Mouse (Mus musculus): ENCODE measurements around the gene Map4k3. TPM values are rescaled to one million over a fixed set of nuclear protein-coding genes. Genes with fewer than 3 reads are reported as not detected.
"Not testable (repeated sequence)": the region's sequence is repeated elsewhere in the genome, so short reads cannot be mapped to it uniquely, and the experiment has no call there.

The Map4k3 gene
- polyA plus RNA-seq, 1 experiment from 2014 or later = 28.8 TPM

- H3K36me3 ChIP-seq = peaks cover 8% of the 10 kb centered on the region; the same call in 1 of the 2 replicates
- no peak overlapping the region for H3K27ac ChIP-seq (replicated peaks)
- H3K4me2 ChIP-seq = no peak overlapping the region
- no peak for ATAC-seq (ENCODE audit: low read depth)
- H3K9me3 ChIP-seq = no peaks in the 10 kb centered on the region
- no peak overlapping the region for H3K4me3 ChIP-seq
- H3K27me3 ChIP-seq = no peaks in the 10 kb centered on the region
- H3K4me1 ChIP-seq (replicated peaks) = peaks cover 12% of the 10 kb centered on the region
- WGBS = 80% methylated on average over 14 of the region's 14 CpGs
- no peak overlapping the region for H3K9ac ChIP-seq
These were observed 169.7 kb downstream of the Map4k3 start for GRCm38 (mm10) chr17:80558583-80558982.

GRCm38 (mm10) chr17:80557461-80557860, 170.8 kb downstream of the Map4k3 start:
- Histone ChIP-seq H3K9ac (no peak overlapping the region), H3K4me1 (replicated peaks) (peaks cover 12% of the 10 kb centered on the region), H3K27ac (replicated peaks) (no peak overlapping the region), H3K27me3 (no peaks in the 10 kb centered on the region), H3K36me3 (peaks cover 8% of the 10 kb centered on the region; the same call in 1 of the 2 replicates), H3K4me2 (no peak overlapping the region), H3K9me3 (no peaks in the 10 kb centered on the region), H3K4me3 (no peak overlapping the region)
- 98% methylated on average over 5 of the region's 5 CpGs for WGBS
- ATAC-seq (ENCODE audit: low read depth) = no peak

- Histone ChIP-seq H3K9me3 (no peaks in the 10 kb centered on the region), H3K9ac (peak overlapping the region; percentile 77), H3K36me3 (peaks cover 8% of the 10 kb centered on the region; the same call in 1 of the 2 replicates), H3K4me3 (peak overlapping the region; percentile 57), H3K4me2 (peak overlapping the region; percentile 59), H3K27ac (replicated peaks) (peak overlapping the region; percentile 89), H3K4me1 (replicated peaks) (peaks cover 12% of the 10 kb centered on the region), H3K27me3 (no peaks in the 10 kb centered on the region)
- WGBS = 4% methylated on average over 35 of the region's 35 CpGs
- peak; percentile 94 for ATAC-seq (ENCODE audit: low read depth)
These were observed 174.7 kb downstream of the Map4k3 start for GRCm38 (mm10) chr17:80553318-80554270.

- no peak overlapping the region; the same call in 1 of the 2 replicates for H3K27ac ChIP-seq (replicated peaks)
- no peak for ATAC-seq (ENCODE audit: low read depth)
- H3K36me3 ChIP-seq = peaks cover 8% of the 10 kb centered on the region; the same call in 1 of the 2 replicates
- no peaks in the 10 kb centered on the region for H3K27me3 ChIP-seq
- H3K4me2 ChIP-seq = peak overlapping the region; percentile 59; the same call in 1 of the 2 replicates
- peaks cover 12% of the 10 kb centered on the region for H3K4me1 ChIP-seq (replicated peaks)
- no peak overlapping the region for H3K4me3 ChIP-seq
- no peak overlapping the region for H3K9ac ChIP-seq
- WGBS = 84% methylated on average over 4 of the region's 4 CpGs
- H3K9me3 ChIP-seq = no peaks in the 10 kb centered on the region
These were observed 175.6 kb downstream of the Map4k3 start for GRCm38 (mm10) chr17:80552653-80553052.

- Histone ChIP-seq H3K27ac (replicated peaks) (no peak overlapping the region), H3K4me3 (no peak overlapping the region), H3K9me3 (no peaks in the 10 kb centered on the region), H3K27me3 (no peaks in the 10 kb centered on the region), H3K4me2 (no peak overlapping the region), H3K36me3 (no peaks in the 10 kb centered on the region), H3K4me1 (replicated peaks) (peaks cover 12% of the 10 kb centered on the region), H3K9ac (no peak overlapping the region)
- no peak for ATAC-seq (ENCODE audit: low read depth)
- WGBS = 80% methylated on average over 15 of the region's 15 CpGs
These were observed 177.3 kb downstream of the Map4k3 start for GRCm38 (mm10) chr17:80550981-80551380.

GRCm38 (mm10) chr17:80546846-80547245, 181.4 kb downstream of the Map4k3 start:
- Histone ChIP-seq H3K27me3 (no peaks in the 10 kb centered on the region), H3K27ac (replicated peaks) (no peak overlapping the region), H3K4me1 (replicated peaks) (no peaks in the 10 kb centered on the region), H3K4me2 (no peak overlapping the region), H3K9ac (no peak overlapping the region), H3K9me3 (no peaks in the 10 kb centered on the region), H3K36me3 (no peaks in the 10 kb centered on the region), H3K4me3 (no peak overlapping the region)
- ATAC-seq (ENCODE audit: low read depth) = no peak
- WGBS = 84% methylated on average over 2 of the region's 2 CpGs

GRCm38 (mm10) chr17:80546227-80546626, 182.1 kb downstream of the Map4k3 start:
- Histone ChIP-seq H3K4me3 (no peak overlapping the region), H3K4me2 (no peak overlapping the region), H3K27ac (replicated peaks) (no peak overlapping the region), H3K9me3 (no peaks in the 10 kb centered on the region), H3K36me3 (no peaks in the 10 kb centered on the region), H3K4me1 (replicated peaks) (no peaks in the 10 kb centered on the region), H3K9ac (no peak overlapping the region), H3K27me3 (no peaks in the 10 kb centered on the region)
- WGBS = 90% methylated on average over 8 of the region's 8 CpGs
- ATAC-seq (ENCODE audit: low read depth) = no peak

GRCm38 (mm10) chr17:80543646-80544045, 184.6 kb downstream of the Map4k3 start:
- Histone ChIP-seq H3K27me3 (no peaks in the 10 kb centered on the region), H3K4me3 (no peak overlapping the region), H3K9me3 (no peaks in the 10 kb centered on the region), H3K4me1 (replicated peaks) (no peaks in the 10 kb centered on the region), H3K36me3 (no peaks in the 10 kb centered on the region), H3K9ac (no peak overlapping the region), H3K4me2 (no peak overlapping the region), H3K27ac (replicated peaks) (no peak overlapping the region)
- ATAC-seq (ENCODE audit: low read depth) = no peak
- WGBS = 90% methylated on average over 20 of the region's 20 CpGs

- WGBS = 65% methylated on average over 6 of the region's 6 CpGs
- Histone ChIP-seq H3K4me1 (replicated peaks) (no peaks in the 10 kb centered on the region), H3K27me3 (no peaks in the 10 kb centered on the region), H3K4me3 (no peak overlapping the region), H3K9me3 (no peaks in the 10 kb centered on the region), H3K27ac (replicated peaks) (no peak overlapping the region), H3K4me2 (no peak overlapping the region), H3K36me3 (no peaks in the 10 kb centered on the region), H3K9ac (no peak overlapping the region)
- no peak for ATAC-seq (ENCODE audit: low read depth)
These were observed 191.1 kb downstream of the Map4k3 start for GRCm38 (mm10) chr17:80537136-80537535.

GRCm38 (mm10) chr17:80535633-80536032, 192.7 kb downstream of the Map4k3 start:
- Histone ChIP-seq H3K9ac (no peak overlapping the region), H3K27ac (replicated peaks) (no peak overlapping the region), H3K36me3 (no peaks in the 10 kb centered on the region), H3K4me3 (no peak overlapping the region), H3K27me3 (no peaks in the 10 kb centered on the region), H3K9me3 (no peaks in the 10 kb centered on the region), H3K4me2 (no peak overlapping the region), H3K4me1 (replicated peaks) (no peaks in the 10 kb centered on the region)
- no peak for ATAC-seq (ENCODE audit: low read depth)
- 73% methylated on average over 6 of the region's 6 CpGs for WGBS

GRCm38 (mm10) chr17:80531351-80531750, 196.9 kb downstream of the Map4k3 start:
- not testable (repeated sequence) for H3K27ac ChIP-seq (replicated peaks); H3K4me3 ChIP-seq; H3K27me3 ChIP-seq; H3K4me2 ChIP-seq; ATAC-seq (ENCODE audit: low read depth); H3K4me1 ChIP-seq (replicated peaks); H3K36me3 ChIP-seq; H3K9ac ChIP-seq; H3K9me3 ChIP-seq
- WGBS = 53% methylated on average over 2 of the region's 2 CpGs
